ENCODE assay signal across 9 mouse cellular contexts in genomic region chr2:26502299-26502862, GRCm38 (mm10). TPM values are rescaled to one million over a fixed set of nuclear protein-coding genes. Genes with fewer than 3 reads are reported as not detected.
DNase-seq lines count a peak whose midpoint lies in the region; ATAC-seq lines count a peak whose summit lies in the region.
"Had no signal": no experiment of that assay in that cellular context is flagged by ENCODE, and none has a peak within 500 bp of the region (broad histone marks: within the 10 kb centered on the region; RNA-seq: fewer than 3 reads in every experiment).

No protein-coding gene starts in this region.

- H3K4me1 ChIP-seq in forebrain, embryonic 15.5 days: peaks cover 80% of the 10 kb centered on the region
- H3K4me1 ChIP-seq in liver, embryonic 13.5 days (replicated peaks): peaks cover 59% of the 10 kb centered on the region

- peak overlapping the region; percentile 67 for H3K9ac ChIP-seq in forebrain, embryonic 15.5 days (replicated peaks)
- peak overlapping the region; percentile 65 for H3K9ac ChIP-seq in liver, embryonic 13.5 days

- peak overlapping the region; percentile 91 for H3K4me2 ChIP-seq in forebrain, embryonic 15.5 days (replicated peaks)
- peak overlapping the region; percentile 73 for H3K4me2 ChIP-seq in liver, embryonic 13.5 days

- no peaks in the 10 kb centered on the region for H3K36me3 ChIP-seq in forebrain, embryonic 15.5 days
- no peaks in the 10 kb centered on the region for H3K36me3 ChIP-seq in liver, embryonic 13.5 days
- H3K36me3 ChIP-seq: G1E had no signal

- peak; percentile 11; the same call in 1 of the 2 replicates for ATAC-seq in forebrain, embryonic 15.5 days (replicated peaks)
- no peak for ATAC-seq in liver, embryonic 13.5 days (ENCODE audit: low read depth)
- no peak; the same call in 1 of the 2 replicates for ATAC-seq in megakaryocyte-erythroid progenitor cell, adult 5-6 weeks (replicated peaks; ENCODE audit: low FRiP score, low TSS enrichment, poor library complexity, severe bottlenecking)

- no peaks in the 10 kb centered on the region for H3K9me3 ChIP-seq in forebrain, embryonic 15.5 days
- no peaks in the 10 kb centered on the region for H3K9me3 ChIP-seq in liver, embryonic 13.5 days (replicated peaks)
- H3K9me3 ChIP-seq: G1E had no signal

- peak overlapping the region; percentile 96 for H3K27ac ChIP-seq in forebrain, embryonic 15.5 days (replicated peaks)
- no peak overlapping the region; the same call in 1 of the 2 replicates for H3K27ac ChIP-seq in liver, embryonic 13.5 days

- peak overlapping the region; percentile 64 for H3K4me3 ChIP-seq in forebrain, embryonic 15.5 days
- H3K4me3 ChIP-seq in liver, embryonic 13.5 days (replicated peaks): peak overlapping the region; percentile 65

- H3K27me3 ChIP-seq in forebrain, embryonic 15.5 days: 0 out of 2 replicates have a peak, but pooled peaks cover 8% of the 10 kb centered on the region
- peaks cover 69% of the 10 kb centered on the region for H3K27me3 ChIP-seq in liver, embryonic 13.5 days

- WGBS in forebrain, embryonic 15.5 days: 0% methylated on average over 33 of the region's 33 CpGs
- under 1% methylated on average over 33 of the region's 33 CpGs for WGBS in liver, embryonic 13.5 days (ENCODE audit: insufficient replicate concordance)

- peak; percentile 52 to 68 for DNase-seq in cerebellum, postnatal 10 days
- DNase-seq in cerebellum, adult 8-10 months: no peak
- peak; percentile 72 for DNase-seq in ZHBTc4 (ENCODE audit: low read depth, low spot score)
- peak; percentile 72 for DNase-seq in induced T-regulatory cell, adult 2 months (ENCODE audit: low read depth)
- no peak for DNase-seq in liver, embryonic 13.5 days
- peak; percentile 82 for DNase-seq in neural tube, embryonic 10.5 days (ENCODE audit: extremely low spot score, low spot score)

RNA-seq across cellular contexts. Expression of gene Notch1, which starts 14.1 kb away (rescaled TPM):
- 22.6 and 26.1 TPM in 2 replicates for polyA plus RNA-seq in forebrain, embryonic 15.5 days (2015; fragmentation: Nextera tagmentation; extraction: Ambion mirVana)
- polyA plus RNA-seq in liver, embryonic 13.5 days (2015; fragmentation: Nextera tagmentation; extraction: Ambion mirVana): 1.5 and 1.6 TPM in 2 replicates
- total RNA-seq in megakaryocyte-erythroid progenitor cell, adult 5-6 weeks (2014; fragmentation: Nextera tagmentation): 2.6 and 3.1 TPM in 2 replicates
- total RNA-seq in megakaryocyte-erythroid progenitor cell, adult 5-6 weeks (2017): 0.56 and 0.61 TPM in 2 replicates

RNA-seq across cellular contexts. Expression of gene Sec16a, which starts 57.4 kb away (rescaled TPM):
- 18.3 and 19.8 TPM in 2 replicates for polyA plus RNA-seq in forebrain, embryonic 15.5 days (2015; fragmentation: Nextera tagmentation; extraction: Ambion mirVana)
- 6.9 and 8.5 TPM in 2 replicates for polyA plus RNA-seq in liver, embryonic 13.5 days (2015; fragmentation: Nextera tagmentation; extraction: Ambion mirVana)
- 32.7 and 37.7 TPM in 2 replicates for total RNA-seq in megakaryocyte-erythroid progenitor cell, adult 5-6 weeks (2014; fragmentation: Nextera tagmentation)
- total RNA-seq in megakaryocyte-erythroid progenitor cell, adult 5-6 weeks (2017): 16.6 and 29.8 TPM in 2 replicates

Comparison
In these comparisons a context has a peak if more than half of its experiments do, and no peak if none do; other contexts are left out.
1. DNase-seq: peak in cerebellum, postnatal 10 days (2 of 2), ZHBTc4 (single experiment), induced T-regulatory cell, adult 2 months (single experiment) and neural tube, embryonic 10.5 days (single experiment); none in cerebellum, adult 8-10 months (single experiment) and liver, embryonic 13.5 days (single experiment).